Mouse (Mus musculus) G1E (cell line): Measurements from ENCODE around the gene Birc7.

ENCODE experiments used
- CTCF ChIP-seq: IDR thresholded peaks from 2 replicates; pipeline ENCODE4 v1.5.1; 2012; ENCODE audit warnings: low read depth, low read length, inconsistent platforms, mixed read lengths
- GATA1 ChIP-seq: IDR thresholded peaks from 2 replicates; pipeline ENCODE4 v1.6.1; 2012; ENCODE audit warnings: borderline replicate concordance, low read length, inconsistent platforms, mixed read lengths
- GATA2 ChIP-seq: IDR thresholded peaks from 2 replicates; pipeline ENCODE4 v1.6.1; 2012; ENCODE audit warnings: low read depth, low read length, inconsistent platforms, borderline replicate concordance
- POLR2AphosphoS5 ChIP-seq: IDR thresholded peaks from 2 replicates; pipeline ENCODE4 v1.6.1; 2012; ENCODE audit warnings: low read depth, low read length, inconsistent platforms; ENCODE audit not compliant: insufficient replicate concordance

DNA sequence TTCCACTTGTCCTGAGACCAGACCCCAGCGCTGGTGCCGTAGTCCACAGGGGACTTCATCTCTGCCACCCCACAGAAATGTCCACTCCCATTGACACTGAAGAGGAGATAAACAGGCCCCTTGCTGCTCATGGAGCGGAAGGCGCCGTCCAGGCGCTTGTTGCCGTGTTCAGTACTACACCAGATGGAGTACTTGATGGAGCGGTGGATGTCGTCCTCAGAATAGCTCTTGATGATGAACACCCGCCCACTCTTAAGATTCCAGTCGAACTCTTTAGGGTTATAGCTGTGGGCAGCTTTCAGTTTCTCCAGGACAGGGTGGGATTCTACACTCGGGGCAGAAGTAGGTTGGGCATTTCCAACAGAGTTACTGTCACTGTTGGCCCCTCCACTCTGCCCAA lies 17.9 kb upstream of the Birc7 start:
- no peak for TF ChIP-seq CTCF
- no peak for TF ChIP-seq POLR2AphosphoS5
- no peak for TF ChIP-seq GATA1
- TF ChIP-seq GATA2, result no peak
